Mouse (Mus musculus) stomach, embryonic 15.5 days (tissue): ENCODE data around the gene Nfatc2ip. TPM values are rescaled to one million over a fixed set of nuclear protein-coding genes. Genes with fewer than 3 reads are reported as not detected.

ENCODE experiments used
- microRNA-seq: library from miRNA; unstranded; fragments of <30 nt; microRNA quantifications from one replicate; pipeline ENCODE4, GENCODE M21; 2016
- polyA plus RNA-seq: library from polyadenylated mRNA; unstranded; fragments of >200 nt; fragmentation: Nextera tagmentation; extraction: Ambion mirVana; gene quantifications from 2 replicates; pipeline ENCODE4 v1.2.1, GENCODE M21; 2015

The Nfatc2ip gene
- polyA plus RNA-seq, 1 experiment from 2014 or later: 2.7 TPM

Small RNA genes within 50 kb of the gene (microRNA-seq; reads per million reads assigned to microRNA genes)
- gene Mir7058: not detected

Other genes starting within 250 kb of the Nfatc2ip start
- 35.1 and 35.6 TPM in 2 replicates for gene Xpo6, start 196.2 kb downstream of the Nfatc2ip start, polyA plus RNA-seq
- 19.1 and 21.5 TPM in 2 replicates for gene Sbk1, start 124.1 kb downstream of the Nfatc2ip start, polyA plus RNA-seq
- gene Lat, start 27.2 kb downstream of the Nfatc2ip start, polyA plus RNA-seq: 2.0 and 2.2 TPM in 2 replicates
- gene Spns1, start 19.3 kb downstream of the Nfatc2ip start, polyA plus RNA-seq: 42.4 and 53.8 TPM in 2 replicates
- gene Cd19, start 18.2 kb upstream of the Nfatc2ip start, polyA plus RNA-seq: 0.36 and 0.44 TPM in 2 replicates
- gene Rabep2, start 32.0 kb upstream of the Nfatc2ip start, polyA plus RNA-seq: 27.4 and 27.9 TPM in 2 replicates
- gene Atp2a1, start 66.4 kb upstream of the Nfatc2ip start, polyA plus RNA-seq: 1.7 and 5.7 TPM in 2 replicates
- 39.2 and 44.4 TPM in 2 replicates for gene Sh2b1, start 78.7 kb upstream of the Nfatc2ip start, polyA plus RNA-seq
- gene Tufm, start 90.6 kb upstream of the Nfatc2ip start, polyA plus RNA-seq: 149 and 158 TPM in 2 replicates
- gene Atxn2l, start 106.7 kb upstream of the Nfatc2ip start, polyA plus RNA-seq: 44.5 and 53.3 TPM in 2 replicates
- gene Eif3c, start 169.7 kb upstream of the Nfatc2ip start, polyA plus RNA-seq: 188 and 196 TPM in 2 replicates
- 1.2 and 1.3 TPM in 2 replicates for gene Apobr, start 188.2 kb upstream of the Nfatc2ip start, polyA plus RNA-seq
- gene Cln3, start 189.1 kb upstream of the Nfatc2ip start, polyA plus RNA-seq: 30.4 and 33.1 TPM in 2 replicates
- gene Il27, start 198.2 kb upstream of the Nfatc2ip start, polyA plus RNA-seq: 0.13 and 0.26 TPM in 2 replicates
- 156 and 197 TPM in 2 replicates for gene Nupr1, start 234.1 kb upstream of the Nfatc2ip start, polyA plus RNA-seq